Mouse (Mus musculus): Measurements from ENCODE around the gene Tlr9.

DNA sequence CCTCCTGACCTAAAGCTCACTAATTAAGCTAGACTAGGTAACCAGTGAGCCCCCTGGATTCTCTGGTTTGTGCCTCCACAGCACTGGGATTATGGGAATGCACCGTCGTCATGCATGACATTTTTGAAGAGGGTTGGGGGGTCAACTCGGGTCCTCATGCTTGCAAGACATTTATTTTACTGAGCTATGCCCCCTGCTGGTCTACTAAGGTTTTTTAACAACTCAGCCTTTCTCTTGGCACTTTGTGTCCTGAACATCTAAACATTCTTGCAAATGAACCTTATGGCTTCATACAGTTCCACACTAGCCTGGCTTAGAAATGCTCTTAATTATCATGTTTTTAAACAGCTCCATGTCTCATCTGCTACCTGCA lies 8.3 kb downstream of the Tlr9 start:
- TF ChIP-seq CTCF (IDR thresholded peaks at IDR 0.05) (peak; percentile 52), EP300 (IDR thresholded peaks at IDR 0.05) (no peak)
